Comparison of ENCODE assay signal across 19 mouse cellular contexts in the genomic region with DNA sequence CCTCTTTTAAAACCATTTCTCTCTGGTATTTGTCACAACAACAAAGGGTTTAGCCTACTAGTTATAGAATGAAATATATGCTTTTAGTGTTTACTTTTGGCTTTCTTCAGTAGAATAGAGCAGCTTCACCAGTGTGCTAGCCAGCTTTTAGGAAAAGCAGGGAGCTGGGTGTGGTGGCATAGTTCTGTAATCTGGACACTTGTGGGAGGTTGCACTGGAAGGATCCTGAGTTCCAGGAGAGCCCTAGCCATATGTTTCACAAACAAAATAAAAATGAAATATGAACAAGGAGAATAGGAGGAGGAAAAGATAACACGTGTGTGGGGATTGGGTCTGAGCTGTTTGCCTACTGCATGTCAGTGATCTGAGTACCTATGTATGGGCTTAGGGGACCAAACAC.
DNase-seq lines count a peak whose midpoint lies in the region; ATAC-seq lines count a peak whose summit lies in the region.
"Had no signal": no experiment of that assay in that cellular context is flagged by ENCODE, and none has a peak within 500 bp of the region (broad histone marks: within the 10 kb centered on the region; RNA-seq: fewer than 3 reads in every experiment).

No protein-coding gene starts in this region.

- H3K9me3 ChIP-seq in forebrain, embryonic 10.5 days: no peaks in the 10 kb centered on the region
- H3K9me3 ChIP-seq in forebrain, embryonic 15.5 days: no peaks in the 10 kb centered on the region
- H3K9me3 ChIP-seq: forebrain, embryonic 12.5 days had no signal

- H3K4me2 ChIP-seq in forebrain, embryonic 15.5 days (replicated peaks): no peak overlapping the region
- H3K4me2 ChIP-seq: forebrain, embryonic 12.5 days had no signal

- H3K27me3 ChIP-seq in forebrain, embryonic 10.5 days (ENCODE audit: poor library complexity, severe bottlenecking): no peaks in the 10 kb centered on the region
- H3K27me3 ChIP-seq in forebrain, embryonic 15.5 days: no peaks in the 10 kb centered on the region
- H3K27me3 ChIP-seq: forebrain, embryonic 12.5 days had no signal

- H3K36me3 ChIP-seq in forebrain, embryonic 10.5 days (replicated peaks): no peaks in the 10 kb centered on the region
- no peaks in the 10 kb centered on the region for H3K36me3 ChIP-seq in forebrain, embryonic 15.5 days
- H3K36me3 ChIP-seq: forebrain, embryonic 12.5 days had no signal

- H3K4me3 ChIP-seq in forebrain, embryonic 10.5 days: no peak overlapping the region
- no peak overlapping the region for H3K4me3 ChIP-seq in forebrain, embryonic 15.5 days
- H3K4me3 ChIP-seq: forebrain, embryonic 12.5 days had no signal

- no peak overlapping the region for H3K27ac ChIP-seq in forebrain, embryonic 10.5 days
- no peak overlapping the region for H3K27ac ChIP-seq in forebrain, embryonic 15.5 days (replicated peaks)
- H3K27ac ChIP-seq: forebrain, embryonic 12.5 days had no signal

- intact Hi-C loops in left cerebral cortex, postnatal 4 days (cut with DNase I): loop anchor here (10.0 kb wide), 1 partner anchor 224 kb away; the partner anchor contains the start of gene Wnt5a

- H3K9ac ChIP-seq in forebrain, embryonic 15.5 days (replicated peaks): no peak overlapping the region
- H3K9ac ChIP-seq: forebrain, embryonic 12.5 days; forebrain, postnatal 0 days had no signal

- WGBS in forebrain, embryonic 10.5 days: 95% methylated on average over 1 of the region's 1 CpGs
- WGBS in forebrain, embryonic 15.5 days: 95% methylated on average over 1 of the region's 1 CpGs

- H3K4me1 ChIP-seq in forebrain, embryonic 10.5 days: peaks cover 3% of the 10 kb centered on the region; the same call in 1 of the 2 replicates
- no peaks in the 10 kb centered on the region for H3K4me1 ChIP-seq in forebrain, embryonic 15.5 days
- H3K4me1 ChIP-seq: forebrain, embryonic 12.5 days had no signal

- no peak for ATAC-seq in forebrain, embryonic 15.5 days (replicated peaks)
- ATAC-seq: forebrain, embryonic 14.5 days; forebrain, postnatal 0 days had no signal

- DNase-seq in forebrain, embryonic 10.5 days (ENCODE audit: extremely low spot score, low spot score): peak; percentile 9
- peak; percentile 13 to 35 for DNase-seq in frontal cortex, postnatal 36 days (ENCODE audit: low spot score in 2 of 2)
- DNase-seq in frontal cortex, postnatal 14 days (ENCODE audit: low spot score in 2 of 2): no peak
- peak; percentile 53 for DNase-seq in right cerebral cortex, adult 18-20 months
- no peak for DNase-seq in right cerebral cortex, postnatal 10 days (ENCODE audit: low spot score in 2 of 2)
- DNase-seq in telencephalon, adult 2 months (ENCODE audit: low read depth, low spot score): peak; percentile 47
- DNase-seq in left cerebral cortex, postnatal 4 days: no peak
- DNase-seq: adrenal gland, adult 2 months; adrenal gland, postnatal 10 days; adrenal gland, postnatal 25 days; cerebellum, adult 11-12 months; cerebellum, adult 2 months; cerebellum, adult 9-10 months; cerebellum, postnatal 10 days; cerebellum, postnatal 25 days; forebrain, postnatal 0 days had no signal

Comparison
In these comparisons a context has a peak if more than half of its experiments do, and no peak if none do; other contexts are left out.
1. DNase-seq: peak in forebrain, embryonic 10.5 days (single experiment), frontal cortex, postnatal 36 days (2 of 2), right cerebral cortex, adult 18-20 months (single experiment) and telencephalon, adult 2 months (single experiment); none in frontal cortex, postnatal 14 days (0 of 2), right cerebral cortex, postnatal 10 days (0 of 2) and left cerebral cortex, postnatal 4 days (single experiment).